Mouse (Mus musculus): ENCODE measurements around the gene Atxn7l2.

DNA sequence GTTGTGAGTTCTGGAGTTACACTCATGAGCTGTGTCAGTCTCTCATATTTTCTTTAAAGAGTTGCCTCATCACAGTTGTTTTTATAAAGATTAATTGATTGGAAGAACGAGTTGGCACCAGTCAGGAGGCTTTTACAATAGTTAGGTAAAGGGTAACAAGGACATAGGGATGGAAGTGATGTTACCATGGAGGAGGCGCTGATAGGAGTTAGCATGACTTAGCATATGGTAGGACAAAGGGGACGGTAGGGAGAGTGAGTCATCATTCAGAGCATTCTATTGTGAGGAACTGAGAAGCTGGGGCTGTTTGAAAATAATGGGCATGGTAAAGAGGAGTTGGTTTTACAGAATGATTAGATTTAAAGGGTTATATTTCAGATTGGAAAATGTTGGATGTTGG lies 48.6 kb upstream of the Atxn7l2 start:
- TF ChIP-seq CTCF (IDR thresholded peaks at IDR 0.05; ENCODE audit: control insufficient read depth, insufficient read depth, low read length) (no peak), POLR2A (IDR thresholded peaks at IDR 0.05; ENCODE audit: borderline replicate concordance, control insufficient read depth, low read depth, low read length) (no peak)

Data from bone marrow, adult 2 months (tissue).